Mouse (Mus musculus) heart, embryonic 10.5 days (tissue): Measurements from ENCODE around the gene Idh2. TPM values are rescaled to one million over a fixed set of nuclear protein-coding genes. Genes with fewer than 3 reads are reported as not detected.
"Not testable (repeated sequence)": the region's sequence is repeated elsewhere in the genome, so short reads cannot be mapped to it uniquely, and the experiment has no call there.

Experiments
- DNase-seq: peaks from one replicate; pipeline ENCODE4 v3.0.0-alpha.2; 2017; ENCODE audit warnings: low spot score
- H3K27ac ChIP-seq: fragments of 300-500 bp; sonication (generic); 2 replicates; pipeline ENCODE4 v1.5.1; 2016; ENCODE audit warnings: mild to moderate bottlenecking
- H3K27me3 ChIP-seq: fragments of 300-500 bp; sonication (generic); 2 replicates; pipeline ENCODE4 v1.6.1; 2016; ENCODE audit warnings: mild to moderate bottlenecking; ENCODE audit not compliant: poor library complexity, insufficient read depth, severe bottlenecking
- H3K36me3 ChIP-seq: fragments of 300-500 bp; sonication (generic); 2 replicates; pipeline ENCODE4 v1.6.1; 2016; ENCODE audit warnings: mild to moderate bottlenecking, moderate library complexity
- H3K4me1 ChIP-seq: fragments of 300-500 bp; sonication (generic); 2 replicates; pipeline ENCODE4 v1.6.1; 2016; ENCODE audit warnings: mild to moderate bottlenecking
- H3K4me3 ChIP-seq: fragments of 300-500 bp; sonication (generic); 2 replicates; pipeline ENCODE4 v1.5.1; 2016; ENCODE audit warnings: mild to moderate bottlenecking, moderate library complexity
- H3K9me3 ChIP-seq: fragments of 300-500 bp; sonication (generic); 2 replicates; pipeline ENCODE4 v1.6.1; 2016; ENCODE audit warnings: mild to moderate bottlenecking, moderate library complexity
- WGBS: fragments of 180-500 bp; shearing (Covaris S2); methylation state at CpG from one replicate; pipeline ENCODE4 v1.1.7; 2016; 5-methylcytosine and 5-hydroxymethylcytosine counted together
- polyA plus RNA-seq: library from polyadenylated mRNA; unstranded; fragments of >200 nt; fragmentation: Nextera tagmentation; extraction: Ambion mirVana; gene quantifications from 2 replicates; pipeline ENCODE4 v1.2.1, GENCODE M21; 2016

The Idh2 gene
- polyA plus RNA-seq, 1 experiment from 2014 or later = 830 TPM

- Histone ChIP-seq H3K4me1 (peaks cover 85% of the 10 kb centered on the region), H3K27me3 (no peaks in the 10 kb centered on the region), H3K4me3 (no peak overlapping the region), H3K27ac (peak overlapping the region; percentile 89), H3K36me3 (0 out of 2 replicates have a peak, but pooled peaks cover 4% of the 10 kb centered on the region), H3K9me3 (no peaks in the 10 kb centered on the region)
- DNase-seq = no peak
- WGBS = 50% methylated on average over 10 of the region's 10 CpGs
Measured at GRCm38 (mm10) chr7:80060012-80060778, 55.0 kb downstream of the Idh2 start.

- H3K4me3 ChIP-seq = no peak overlapping the region
- H3K27ac ChIP-seq = peak overlapping the region; percentile 89
- 67% methylated on average over 13 of the region's 13 CpGs for WGBS
- no peaks in the 10 kb centered on the region for H3K27me3 ChIP-seq
- H3K36me3 ChIP-seq = 0 out of 2 replicates have a peak, but pooled peaks cover 6% of the 10 kb centered on the region
- DNase-seq = no peak
- no peaks in the 10 kb centered on the region for H3K9me3 ChIP-seq
- peaks cover 77% of the 10 kb centered on the region for H3K4me1 ChIP-seq
Measured at GRCm38 (mm10) chr7:80059064-80059838, 55.9 kb downstream of the Idh2 start.

DNA sequence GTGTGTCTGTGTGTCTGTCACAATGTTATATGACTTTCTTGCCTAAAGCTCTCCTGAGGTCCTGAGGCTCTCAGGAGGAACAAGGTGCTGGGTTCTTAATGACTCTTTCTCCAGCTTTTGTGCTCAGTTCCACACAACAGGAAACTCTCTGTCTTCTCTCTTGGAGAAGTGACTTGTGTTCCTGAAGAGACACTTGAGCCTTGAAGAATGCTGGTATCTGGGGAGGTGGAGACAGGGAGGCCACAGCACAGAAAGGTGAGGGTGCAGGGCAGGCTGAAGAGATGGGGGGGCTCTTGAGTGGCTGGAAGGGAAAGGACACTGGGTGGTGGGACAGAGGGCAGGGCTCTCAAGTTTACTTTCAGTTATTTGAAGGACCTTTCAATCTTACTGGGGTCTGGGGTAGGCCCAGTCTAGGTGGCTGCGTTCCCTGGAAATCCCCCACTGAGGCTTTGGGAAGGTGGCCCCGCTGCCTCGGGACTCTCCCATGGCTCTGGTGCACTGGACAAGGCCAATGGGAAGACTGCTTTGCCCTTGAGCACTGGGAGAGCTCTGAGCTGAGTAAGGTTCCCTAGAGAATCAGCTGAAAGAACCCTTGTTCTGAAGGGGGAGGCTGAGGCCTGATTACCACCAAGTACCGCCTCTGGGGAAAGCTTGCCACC, 56.7 kb downstream of the Idh2 start:
- H3K27me3 ChIP-seq = no peaks in the 10 kb centered on the region
- no peaks in the 10 kb centered on the region for H3K9me3 ChIP-seq
- H3K4me3 ChIP-seq = no peak overlapping the region
- 72% methylated on average over 4 of the region's 4 CpGs for WGBS
- H3K4me1 ChIP-seq = peaks cover 74% of the 10 kb centered on the region
- 0 out of 2 replicates have a peak, but pooled peaks cover 7% of the 10 kb centered on the region for H3K36me3 ChIP-seq
- H3K27ac ChIP-seq = peak overlapping the region; percentile 89
- DNase-seq = no peak

DNA sequence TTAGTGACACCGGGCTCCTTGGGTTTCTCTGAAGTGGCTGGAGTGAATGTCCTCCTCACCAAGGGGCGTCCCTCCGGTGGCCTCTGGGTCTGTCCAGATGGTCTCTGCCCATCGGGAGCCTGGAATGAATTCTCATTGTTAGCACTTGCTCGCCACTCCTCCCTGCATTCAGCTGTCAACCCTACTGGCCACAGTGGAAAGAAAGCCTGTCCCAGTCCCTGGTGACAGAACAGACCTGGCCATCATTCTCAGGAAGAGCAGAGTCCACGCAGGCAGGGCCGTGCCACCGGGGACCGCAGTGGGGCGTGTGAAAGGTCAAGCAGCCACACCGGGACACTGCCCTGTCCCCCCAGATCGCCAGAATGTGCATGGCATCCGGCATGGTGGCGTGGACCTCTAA, 57.4 kb downstream of the Idh2 start:
- peak overlapping the region; percentile 89 for H3K27ac ChIP-seq
- DNase-seq = no peak
- WGBS = 51% methylated on average over 14 of the region's 14 CpGs

DNA sequence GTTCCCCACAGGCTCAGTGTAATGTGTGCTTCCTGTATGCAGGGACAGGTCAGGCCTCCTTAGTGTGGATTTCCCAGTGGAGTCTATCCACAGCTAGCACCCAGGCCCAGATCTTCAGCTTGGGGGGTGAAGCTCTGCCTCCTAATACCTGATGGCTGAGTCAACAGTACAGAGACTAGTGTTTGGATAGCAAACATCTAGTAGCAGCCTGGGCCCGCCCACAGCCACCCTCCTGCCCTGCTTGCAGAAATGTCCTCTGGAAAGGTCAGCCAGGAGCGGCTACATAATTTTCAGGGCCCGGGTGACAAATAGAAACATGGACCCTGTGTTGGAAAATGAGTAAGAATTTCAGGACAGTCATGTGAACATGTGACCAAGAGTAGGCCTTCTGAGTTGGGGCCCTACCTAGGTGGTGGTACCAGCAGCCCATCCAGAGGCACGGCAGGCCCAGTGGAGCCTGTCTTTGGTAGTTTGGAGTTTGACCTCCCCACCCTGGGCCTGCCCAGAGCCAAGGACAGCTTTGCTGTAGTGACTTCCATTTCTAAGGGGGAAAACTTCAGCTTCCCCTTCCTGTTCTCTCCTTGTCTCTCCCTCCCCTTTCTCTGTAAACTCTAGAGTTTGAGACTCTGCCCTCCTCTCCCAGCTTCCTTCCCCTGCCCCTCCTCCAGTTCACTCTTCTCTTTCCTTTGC, 58.0 kb downstream of the Idh2 start:
- WGBS = 40% methylated on average over 4 of the region's 4 CpGs
- no peaks in the 10 kb centered on the region for H3K9me3 ChIP-seq
- H3K27me3 ChIP-seq = no peaks in the 10 kb centered on the region
- no peak for DNase-seq
- peak overlapping the region; percentile 89 for H3K27ac ChIP-seq
- 0 out of 2 replicates have a peak, but pooled peaks cover 5% of the 10 kb centered on the region for H3K36me3 ChIP-seq
- peaks cover 72% of the 10 kb centered on the region for H3K4me1 ChIP-seq
- H3K4me3 ChIP-seq = peak overlapping the region; percentile 9; the same call in 1 of the 2 replicates

More for the DNA sequence above, 57.4 kb downstream of the Idh2 start:
- H3K36me3 ChIP-seq = 0 out of 2 replicates have a peak, but pooled peaks cover 5% of the 10 kb centered on the region
- H3K4me1 ChIP-seq = peaks cover 71% of the 10 kb centered on the region
- 0 out of 2 replicates have a peak overlapping the region, but pooled peaks have one; percentile 3 for H3K4me3 ChIP-seq
- no peaks in the 10 kb centered on the region for H3K27me3 ChIP-seq
- H3K9me3 ChIP-seq = no peaks in the 10 kb centered on the region

- H3K4me1 ChIP-seq = peaks cover 74% of the 10 kb centered on the region
- 71% methylated on average over 12 of the region's 12 CpGs for WGBS
Measured at GRCm38 (mm10) chr7:80055781-80056180, 59.4 kb downstream of the Idh2 start.

GRCm38 (mm10) chr7:80053147-80053546, 62.0 kb downstream of the Idh2 start:
- H3K4me1 ChIP-seq = peaks cover 54% of the 10 kb centered on the region
- H3K27ac ChIP-seq = no peak overlapping the region
- 0 out of 2 replicates have a peak, but pooled peaks cover 5% of the 10 kb centered on the region for H3K36me3 ChIP-seq
- H3K27me3 ChIP-seq = no peaks in the 10 kb centered on the region
- H3K4me3 ChIP-seq = no peak overlapping the region
- no peaks in the 10 kb centered on the region for H3K9me3 ChIP-seq
- 88% methylated on average over 9 of the region's 9 CpGs for WGBS
- no peak for DNase-seq

More at GRCm38 (mm10) chr7:80055781-80056180, 59.4 kb downstream of the Idh2 start:
- H3K4me3 ChIP-seq = no peak overlapping the region
- no peak for DNase-seq
- no peaks in the 10 kb centered on the region for H3K9me3 ChIP-seq
- H3K27me3 ChIP-seq = no peaks in the 10 kb centered on the region
- 0 out of 2 replicates have a peak, but pooled peaks cover 5% of the 10 kb centered on the region for H3K36me3 ChIP-seq
- no peak overlapping the region for H3K27ac ChIP-seq

DNA sequence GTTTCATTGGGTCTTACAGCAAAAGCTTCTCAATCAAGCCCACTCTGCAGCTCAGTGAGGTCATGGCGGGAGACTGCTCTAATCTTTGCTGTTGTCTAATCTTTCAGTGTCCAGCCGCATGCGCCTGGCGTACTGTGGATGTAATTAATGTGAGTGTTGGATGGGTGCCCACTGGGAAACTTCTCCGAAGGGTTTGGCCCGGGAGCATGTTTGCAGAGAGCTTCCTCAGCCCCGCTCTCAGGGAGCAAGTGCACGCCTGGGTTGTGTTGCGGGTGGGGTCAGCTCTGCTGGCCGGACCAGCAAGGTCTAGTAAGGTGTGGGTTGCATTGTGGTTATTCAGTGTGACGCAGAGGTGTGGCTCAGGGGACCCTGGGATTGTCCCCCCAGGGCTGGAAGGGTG, 62.9 kb downstream of the Idh2 start:
- Histone ChIP-seq H3K36me3 (0 out of 2 replicates have a peak, but pooled peaks cover 5% of the 10 kb centered on the region), H3K4me1 (peaks cover 54% of the 10 kb centered on the region), H3K27ac (0 out of 2 replicates have a peak overlapping the region, but pooled peaks have one; percentile 8), H3K4me3 (no peak overlapping the region), H3K9me3 (no peaks in the 10 kb centered on the region), H3K27me3 (no peaks in the 10 kb centered on the region)
- WGBS = 56% methylated on average over 11 of the region's 11 CpGs
- DNase-seq = no peak

DNA sequence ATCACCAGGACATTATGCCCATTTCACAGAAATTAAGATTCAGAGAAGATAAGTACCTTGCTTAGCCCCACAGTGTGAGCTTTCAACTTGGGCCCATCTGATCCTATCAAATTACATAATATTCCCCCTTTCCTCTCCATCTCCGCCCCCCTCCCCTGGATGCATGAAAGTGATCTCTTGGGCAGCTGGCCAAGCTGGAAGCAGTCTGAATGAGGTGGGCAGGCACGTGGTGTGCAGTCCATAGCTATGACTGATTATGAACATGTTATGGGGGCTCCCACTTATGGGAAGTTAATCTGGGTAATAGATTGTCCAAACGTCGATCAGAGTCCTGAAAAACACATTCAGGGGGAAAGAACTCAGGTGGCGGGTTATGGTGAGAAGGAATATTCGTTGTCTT, 63.4 kb downstream of the Idh2 start:
- H3K27me3 ChIP-seq = no peaks in the 10 kb centered on the region
- H3K9me3 ChIP-seq = no peaks in the 10 kb centered on the region
- no peak overlapping the region for H3K4me3 ChIP-seq
- DNase-seq = no peak
- H3K36me3 ChIP-seq = 0 out of 2 replicates have a peak, but pooled peaks cover 5% of the 10 kb centered on the region
- WGBS = 72% methylated on average over 6 of the region's 6 CpGs
- no peak overlapping the region for H3K27ac ChIP-seq
- peaks cover 54% of the 10 kb centered on the region for H3K4me1 ChIP-seq

DNA sequence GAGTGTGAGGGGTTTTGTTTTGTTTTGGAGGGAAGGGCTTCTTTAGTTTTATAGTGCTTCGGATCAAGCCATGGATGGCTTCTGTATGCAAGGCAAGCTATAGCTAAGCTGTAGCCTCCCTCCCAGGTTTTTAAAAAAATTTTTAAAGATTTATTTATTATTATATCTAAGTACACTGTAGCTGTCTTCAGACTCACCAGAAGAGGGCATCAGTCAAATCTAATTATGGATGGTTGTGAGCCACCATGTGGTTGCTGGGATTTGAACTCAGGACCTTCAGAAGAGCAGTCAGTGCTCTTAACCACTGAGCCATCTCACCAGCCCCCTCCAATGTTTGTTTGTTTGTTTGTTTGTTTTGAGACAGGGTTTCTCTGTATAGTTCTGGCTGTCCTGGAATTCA, 64.8 kb downstream of the Idh2 start:
- WGBS = 91% methylated on average over 1 of the region's 1 CpGs
- H3K9me3 ChIP-seq, H3K36me3 ChIP-seq, H3K4me3 ChIP-seq, H3K27me3 ChIP-seq, DNase-seq, H3K27ac ChIP-seq: not testable (repeated sequence)
- H3K4me1 ChIP-seq = peaks cover 49% of the 10 kb centered on the region

GRCm38 (mm10) chr7:80049746-80050145, 65.4 kb downstream of the Idh2 start:
- no peak for DNase-seq
- H3K4me1 ChIP-seq = peaks cover 52% of the 10 kb centered on the region
- WGBS = 77% methylated on average over 2 of the region's 2 CpGs

GRCm38 (mm10) chr7:80047041-80047440, 68.2 kb downstream of the Idh2 start:
- Histone ChIP-seq H3K27ac (no peak overlapping the region), H3K9me3 (no peaks in the 10 kb centered on the region), H3K4me1 (peaks cover 52% of the 10 kb centered on the region), H3K36me3 (peaks cover under 1% of the 10 kb centered on the region; the same call in 1 of the 2 replicates), H3K4me3 (no peak overlapping the region), H3K27me3 (no peaks in the 10 kb centered on the region)
- 64% methylated on average over 4 of the region's 4 CpGs for WGBS
- DNase-seq = no peak

More at GRCm38 (mm10) chr7:80049746-80050145, 65.4 kb downstream of the Idh2 start:
- Histone ChIP-seq H3K9me3 (no peaks in the 10 kb centered on the region), H3K27ac (no peak overlapping the region), H3K27me3 (no peaks in the 10 kb centered on the region), H3K36me3 (0 out of 2 replicates have a peak, but pooled peaks cover 5% of the 10 kb centered on the region), H3K4me3 (no peak overlapping the region)
